Mouse (Mus musculus) limb, embryonic 14.5 days (tissue): ENCODE data around the gene Tefm. TPM values are rescaled to one million over a fixed set of nuclear protein-coding genes. Genes with fewer than 3 reads are reported as not detected.

ENCODE experiments used
- ATAC-seq: fragments of 200-750 bp; cut with Nextera tagmentation; 2 replicates; pipeline ENCODE4 v1.8.0; 2017; ENCODE audit warnings: low read depth, moderate number of reproducible peaks, moderate TSS enrichment; ENCODE audit not compliant: low FRiP score
- DNase-seq: peaks from one replicate; pipeline ENCODE4 v3.0.0-alpha.2; 2015; ENCODE audit warnings: low spot score
- H3K27ac ChIP-seq: fragments of 300-500 bp; sonication (generic); replicated peaks from 2 replicates; pipeline ENCODE4 v1.5.1; 2014; ENCODE audit warnings: low read depth, mild to moderate bottlenecking, low read length, moderate library complexity, mixed read lengths
- H3K27me3 ChIP-seq: fragments of 300-500 bp; sonication (generic); 2 replicates; pipeline ENCODE4 v1.6.1; 2014; ENCODE audit warnings: low read length, mixed read lengths; ENCODE audit not compliant: control insufficient read depth, insufficient read depth
- H3K36me3 ChIP-seq: fragments of 300-500 bp; sonication (generic); 2 replicates; pipeline ENCODE4 v1.6.1; 2014; ENCODE audit warnings: mild to moderate bottlenecking, low read length, moderate library complexity, mixed read lengths; ENCODE audit not compliant: control insufficient read depth, insufficient read depth
- H3K4me1 ChIP-seq: fragments of 300-500 bp; sonication (generic); 2 replicates; pipeline ENCODE4 v1.6.1; 2014; ENCODE audit warnings: antibody characterized with exemption, low read length, mixed read lengths; ENCODE audit not compliant: control insufficient read depth, insufficient read depth
- H3K4me2 ChIP-seq: fragments of 300-500 bp; sonication (generic); replicated peaks from 2 replicates; pipeline ENCODE4 v1.6.1; 2014; ENCODE audit warnings: low read depth, mild to moderate bottlenecking, low read length, moderate library complexity; ENCODE audit not compliant: severe bottlenecking
- H3K4me3 ChIP-seq: fragments of 300-500 bp; sonication (generic); replicated peaks from 2 replicates; pipeline ENCODE4 v1.5.1; 2014; ENCODE audit warnings: low read length
- H3K9ac ChIP-seq: fragments of 300-500 bp; sonication (generic); 2 replicates; pipeline ENCODE4 v1.6.1; 2014; ENCODE audit warnings: mild to moderate bottlenecking, low read depth, low read length, moderate library complexity; ENCODE audit not compliant: severe bottlenecking
- H3K9me3 ChIP-seq: fragments of 300-500 bp; sonication (generic); 2 replicates; pipeline ENCODE4 v1.6.1; 2016; ENCODE audit warnings: low read length; ENCODE audit not compliant: control insufficient read depth
- POLR2A ChIP-seq: fragments of 200-500 bp; IDR thresholded peaks from 2 replicates; pipeline ENCODE4 v1.8.0; 2012; ENCODE audit warnings: inconsistent platforms, mild to moderate bottlenecking, moderate library complexity, borderline replicate concordance; ENCODE audit not compliant: insufficient read depth, insufficient read length; ENCODE audit errors: extremely low read depth
- WGBS: fragments of 180-500 bp; shearing (Covaris S2); extraction: QIAGEN DNeasy Blood & Tissue Kit; methylation state at CpG from one replicate; pipeline ENCODE4 v1.1.7; 2014; 5-methylcytosine and 5-hydroxymethylcytosine counted together
- polyA plus RNA-seq, 2 experiments: library from polyadenylated mRNA; depleted of rRNA in 1 of 2; stranded (reverse) in 1 of 2; unstranded in 1 of 2; fragments of >200 nt; fragmentation: Nextera tagmentation in 1 of 2; extraction: Ambion mirVana in 1 of 2; gene quantifications; 2 replicates each; pipeline versions ENCODE4 v1.2.1 to v1.2.3; 2012 to 2014

Gene Tefm
- polyA plus RNA-seq, 2 experiments, result 17.2 to 23.8 TPM

DNA sequence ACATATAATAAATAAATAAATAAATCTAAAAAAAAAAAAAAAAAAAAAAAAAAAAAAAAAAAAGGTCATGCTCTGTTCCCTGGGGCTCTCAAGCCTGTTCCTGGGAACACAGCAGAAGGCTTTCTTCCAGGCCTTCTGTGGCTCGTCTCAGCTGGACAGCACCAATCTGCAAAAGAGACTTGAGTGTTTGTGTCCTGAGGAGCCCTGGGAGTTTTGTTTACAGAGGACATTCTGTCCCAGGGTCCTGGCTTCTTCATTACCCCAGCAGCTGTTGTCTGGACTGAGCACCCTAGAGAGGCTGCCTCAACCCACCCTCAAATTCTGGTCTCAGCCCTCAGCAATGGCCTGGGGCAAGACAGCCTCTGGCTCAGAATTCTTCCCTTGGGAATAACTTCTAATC lies 6.3 kb upstream of the Tefm start:
- 47% methylated on average over 1 of the region's 1 CpGs for WGBS
- Histone ChIP-seq H3K27ac (no peak overlapping the region), H3K4me1 (no peaks in the 10 kb centered on the region), H3K9me3 (no peaks in the 10 kb centered on the region), H3K4me3 (no peak overlapping the region), H3K4me2 (no peak overlapping the region), H3K27me3 (peaks cover 1% of the 10 kb centered on the region; the same call in 1 of the 2 replicates), H3K36me3 (no peaks in the 10 kb centered on the region), H3K9ac (no peak overlapping the region)
- DNase-seq (no peak), ATAC-seq (no peak)
- no peak for TF ChIP-seq POLR2A

GRCm38 (mm10) chr11:80147748-80148147 lies 5.8 kb upstream of the Tefm start:
- H3K27me3 ChIP-seq, result no peaks in the 10 kb centered on the region
- 80% methylated on average over 6 of the region's 6 CpGs for WGBS
- ATAC-seq, result no peak

DNA sequence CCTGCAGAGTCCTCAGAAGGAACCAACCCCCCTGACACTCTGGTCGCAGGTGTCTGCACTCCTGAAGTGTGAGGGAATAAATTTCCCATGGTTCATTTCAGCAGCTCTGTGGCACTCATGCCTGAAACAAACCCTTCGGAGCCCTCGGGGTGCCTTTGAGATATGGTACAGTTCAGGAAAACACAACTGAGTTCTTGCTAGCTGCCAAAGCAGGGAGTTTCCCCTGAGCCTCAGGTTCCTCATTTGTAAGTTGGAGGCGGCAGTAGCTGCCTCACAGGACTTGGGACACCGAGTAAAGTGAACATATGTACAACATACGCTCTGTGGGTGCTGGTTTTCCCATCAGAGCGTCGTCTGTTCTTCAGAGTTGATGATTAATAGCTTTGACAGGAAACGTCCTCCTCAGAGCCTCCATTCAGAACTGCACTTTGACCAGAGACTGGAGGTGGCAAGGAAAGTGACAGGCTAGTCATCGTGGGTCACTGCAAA lies 3.9 kb upstream of the Tefm start:
- Histone ChIP-seq H3K4me2 (no peak overlapping the region), H3K36me3 (no peaks in the 10 kb centered on the region), H3K9ac (no peak overlapping the region), H3K27ac (no peak overlapping the region), H3K27me3 (no peaks in the 10 kb centered on the region), H3K4me3 (no peak overlapping the region), H3K9me3 (no peaks in the 10 kb centered on the region), H3K4me1 (peaks cover 7% of the 10 kb centered on the region; the same call in 1 of the 2 replicates)
- TF ChIP-seq POLR2A, result no peak
- ATAC-seq (no peak), DNase-seq (no peak)
- WGBS, result 50% methylated on average over 10 of the region's 10 CpGs

More at GRCm38 (mm10) chr11:80147748-80148147, 5.8 kb upstream of the Tefm start:
- TF ChIP-seq POLR2A, result no peak
- no peak overlapping the region for H3K9ac ChIP-seq
- DNase-seq, result no peak
- H3K36me3 ChIP-seq, result no peaks in the 10 kb centered on the region
- H3K4me2 ChIP-seq, result no peak overlapping the region
- no peaks in the 10 kb centered on the region for H3K9me3 ChIP-seq
- H3K4me3 ChIP-seq, result no peak overlapping the region
- peaks cover 3% of the 10 kb centered on the region; the same call in 1 of the 2 replicates for H3K4me1 ChIP-seq
- no peak overlapping the region for H3K27ac ChIP-seq

DNA sequence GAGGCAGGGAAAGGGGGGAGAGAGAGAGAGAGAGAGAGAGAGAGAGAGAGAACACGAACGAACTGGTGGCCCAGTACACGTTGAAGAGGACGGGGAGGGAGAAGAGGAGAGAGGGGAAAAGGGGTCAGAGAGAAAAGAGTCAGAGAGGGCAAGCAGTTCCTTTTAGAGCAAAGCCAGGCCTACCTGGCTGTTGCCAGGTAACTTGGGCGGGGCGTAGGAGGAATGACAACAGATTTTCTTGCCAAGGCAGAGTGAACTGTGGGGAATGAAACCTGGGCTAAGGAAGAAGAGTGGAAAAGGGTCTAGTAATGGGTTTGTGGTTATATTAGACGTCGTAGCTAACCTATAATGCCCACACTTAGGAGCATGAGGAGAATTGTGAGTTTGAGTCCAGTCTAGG lies 897 bp upstream of the Tefm start:
- H3K36me3 ChIP-seq, result peaks cover 6% of the 10 kb centered on the region; the same call in 1 of the 2 replicates
- WGBS, result 46% methylated on average over 8 of the region's 8 CpGs
- no peak for TF ChIP-seq POLR2A
- ATAC-seq (no peak), DNase-seq (no peak)
- no peak overlapping the region for H3K27ac ChIP-seq
- peak overlapping the region; percentile 66 for H3K4me3 ChIP-seq
- no peaks in the 10 kb centered on the region for H3K9me3 ChIP-seq
- H3K27me3 ChIP-seq, result no peaks in the 10 kb centered on the region
- H3K9ac ChIP-seq, result peak overlapping the region; percentile 71; the same call in 1 of the 2 replicates
- H3K4me2 ChIP-seq, result peak overlapping the region; percentile 64
- peaks cover 8% of the 10 kb centered on the region; the same call in 1 of the 2 replicates for H3K4me1 ChIP-seq

- Histone ChIP-seq H3K9ac (no peak overlapping the region), H3K9me3 (no peaks in the 10 kb centered on the region)
These were observed 4.2 kb downstream of the Tefm start for GRCm38 (mm10) chr11:80137773-80138172.

More at GRCm38 (mm10) chr11:80137773-80138172, 4.2 kb downstream of the Tefm start:
- Histone ChIP-seq H3K4me2 (no peak overlapping the region), H3K4me1 (peaks cover 5% of the 10 kb centered on the region; the same call in 1 of the 2 replicates), H3K27ac (no peak overlapping the region), H3K27me3 (no peaks in the 10 kb centered on the region), H3K36me3 (peaks cover 39% of the 10 kb centered on the region), H3K4me3 (no peak overlapping the region)
- WGBS, result 89% methylated on average over 5 of the region's 5 CpGs
- DNase-seq (no peak), ATAC-seq (no peak)
- TF ChIP-seq POLR2A, result no peak
